Mouse (Mus musculus): ENCODE measurements at regions not wholly inside any gene's neighbourhood (a gene's known extent, or its start where the extent isn't known, plus 50 kb on each side); places are given as distances from the start of the nearest gene placed in this dataset.

DNA sequence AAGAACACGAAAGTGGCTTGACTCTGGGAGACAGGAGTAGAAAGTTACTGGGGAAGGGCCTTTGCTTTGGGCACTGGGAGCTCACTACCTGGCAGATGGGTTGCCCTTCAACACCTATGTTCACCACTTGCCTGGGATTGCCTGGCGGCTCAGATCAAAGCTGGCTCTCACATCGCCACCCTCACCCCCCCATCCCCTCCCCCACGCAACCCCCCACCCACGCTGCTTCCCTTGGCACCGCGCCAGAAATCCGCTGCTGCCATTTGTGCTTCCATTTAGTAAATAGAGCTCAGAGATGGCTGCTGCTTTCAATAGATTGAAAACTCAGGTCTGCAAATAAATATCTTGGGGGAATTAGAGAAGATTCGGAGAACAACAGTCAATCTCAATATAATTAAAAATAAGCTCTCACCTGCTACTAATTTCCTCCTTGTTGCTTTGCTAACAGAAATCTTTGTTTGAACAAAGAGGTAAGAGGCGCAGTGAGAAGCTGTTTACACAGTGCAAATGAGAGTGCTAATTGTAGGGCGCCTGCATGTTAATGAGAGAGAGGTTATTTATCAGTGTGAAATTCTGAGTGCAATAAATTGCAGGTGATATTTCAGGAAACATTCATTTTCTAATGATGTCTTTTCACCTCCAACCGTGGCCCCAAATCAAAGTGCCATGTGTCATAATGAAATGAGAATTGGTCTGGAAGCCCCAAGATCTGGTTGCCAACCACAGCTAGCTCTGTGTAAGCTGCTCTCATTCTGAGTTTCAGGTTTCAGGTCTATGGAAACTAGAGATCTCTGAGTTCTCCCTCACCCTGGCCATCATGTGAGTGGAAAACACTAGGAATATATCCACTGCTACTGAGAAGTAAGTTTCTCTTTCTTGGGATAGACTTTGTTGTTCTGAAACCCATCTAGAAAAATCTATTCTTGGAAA is 198.3 kb upstream of the Nr4a3 start:
- no peak for ATAC-seq (ENCODE audit: insufficient number of reproducible peaks, low FRiP score, low TSS enrichment)

- no peak for ATAC-seq (ENCODE audit: insufficient number of reproducible peaks, low FRiP score, low TSS enrichment)
Measured at GRCm38 (mm10) chr4:47861151-47861550, 183.8 kb upstream of the Nr4a3 start.

DNA sequence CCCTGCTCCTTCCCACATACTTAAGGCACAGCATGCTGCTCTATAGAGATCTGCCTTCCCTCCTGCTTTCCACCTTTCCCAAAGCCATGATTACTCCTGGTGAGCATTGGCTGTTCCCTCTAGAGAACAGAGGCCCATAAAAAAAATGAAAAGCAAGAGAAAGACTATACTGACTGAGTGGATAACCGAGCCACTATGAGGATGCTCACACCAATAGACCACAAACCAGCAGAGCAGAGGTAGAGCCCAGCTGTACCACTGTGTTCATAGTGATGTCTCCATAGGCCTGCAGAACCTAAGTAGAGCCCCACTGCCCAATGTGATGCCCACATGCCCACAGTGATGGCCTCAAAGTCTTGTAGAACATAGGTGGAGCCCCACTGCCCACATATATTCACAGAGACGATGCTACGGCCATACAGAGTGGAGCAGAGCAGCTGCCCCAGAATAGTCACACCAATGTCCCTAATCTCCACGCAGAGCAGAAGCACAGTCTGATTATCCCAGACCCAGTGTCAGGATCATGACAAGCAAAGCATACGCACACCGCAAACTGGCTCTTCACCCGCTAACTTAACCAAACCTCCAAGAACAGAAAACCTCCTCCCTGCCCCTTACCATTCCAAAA is 174.8 kb upstream of the Nr4a3 start:
- ATAC-seq (ENCODE audit: insufficient number of reproducible peaks, low FRiP score, low TSS enrichment) = no peak

DNA sequence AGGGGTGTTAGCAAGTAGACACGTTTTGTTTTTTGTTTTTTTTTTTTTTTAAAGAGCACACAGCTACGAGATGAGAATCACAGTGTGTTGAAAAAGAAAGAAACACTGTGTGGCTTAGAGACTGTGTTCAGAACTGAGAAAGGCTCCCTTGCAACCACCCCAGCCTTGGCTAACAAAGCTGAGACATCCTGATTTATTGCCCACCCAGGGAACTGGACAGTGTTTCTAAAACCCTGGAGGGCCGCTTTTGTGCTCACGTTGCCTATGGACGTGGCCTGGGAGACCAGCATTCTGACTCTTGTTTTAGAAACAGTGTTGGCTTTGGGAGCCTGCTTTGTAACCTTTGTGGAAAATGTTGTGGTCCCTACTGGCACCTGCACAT is 174.3 kb upstream of the Nr4a3 start:
- no peak for ATAC-seq (ENCODE audit: insufficient number of reproducible peaks, low FRiP score, low TSS enrichment)

GRCm38 (mm10) chr4:47881560-47881959 is 163.4 kb upstream of the Nr4a3 start:
- ATAC-seq (ENCODE audit: insufficient number of reproducible peaks, low FRiP score, low TSS enrichment) = peak; percentile 90

- ATAC-seq (ENCODE audit: insufficient number of reproducible peaks, low FRiP score, low TSS enrichment) = peak; percentile 32; the same call in 1 of the 2 replicates
Measured at GRCm38 (mm10) chr4:47882076-47882475, 162.9 kb upstream of the Nr4a3 start.

DNA sequence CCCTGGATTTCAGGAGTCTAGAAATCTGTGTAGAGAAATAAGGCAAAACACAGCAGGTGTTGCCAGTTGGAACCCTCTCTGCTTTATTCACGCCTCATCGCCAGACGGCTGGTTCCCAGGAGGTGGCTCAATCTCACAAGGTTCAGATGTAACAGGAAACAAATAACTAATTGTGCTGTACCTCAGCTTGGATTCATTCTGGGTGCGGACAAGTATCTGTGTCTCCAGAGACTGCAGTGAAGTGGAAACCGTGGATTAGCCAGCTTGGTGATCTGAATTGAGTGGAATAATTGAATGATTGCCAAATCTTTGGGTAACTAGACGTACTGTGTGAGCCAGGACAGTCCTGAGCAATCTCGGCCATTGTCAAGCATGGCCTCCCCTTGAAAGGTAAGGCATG is 145.4 kb upstream of the Nr4a3 start:
- ATAC-seq (ENCODE audit: insufficient number of reproducible peaks, low FRiP score, low TSS enrichment) = peak; percentile 88

- ATAC-seq (ENCODE audit: insufficient number of reproducible peaks, low FRiP score, low TSS enrichment) = no peak
Measured at GRCm38 (mm10) chr4:47902749-47903148, 142.2 kb upstream of the Nr4a3 start.

DNA sequence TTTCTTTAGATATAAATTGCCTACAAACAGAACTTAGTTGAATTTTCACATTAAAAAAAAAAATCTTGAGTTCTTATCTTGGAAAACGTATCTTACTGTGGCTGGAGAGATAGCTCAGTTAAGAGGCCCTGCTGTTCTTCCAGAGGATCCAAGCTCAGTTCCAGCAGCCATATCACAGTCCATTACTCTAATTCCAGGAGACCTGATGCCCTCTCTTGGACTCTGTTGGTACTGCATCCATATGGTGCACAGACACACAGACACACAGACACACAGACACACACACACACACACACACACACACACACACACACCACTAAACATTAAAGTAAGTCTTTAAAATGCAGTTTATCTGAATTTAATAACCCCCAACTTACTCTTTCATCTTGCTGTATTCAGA is 132.7 kb upstream of the Nr4a3 start:
- no peak for ATAC-seq (ENCODE audit: insufficient number of reproducible peaks, low FRiP score, low TSS enrichment)

DNA sequence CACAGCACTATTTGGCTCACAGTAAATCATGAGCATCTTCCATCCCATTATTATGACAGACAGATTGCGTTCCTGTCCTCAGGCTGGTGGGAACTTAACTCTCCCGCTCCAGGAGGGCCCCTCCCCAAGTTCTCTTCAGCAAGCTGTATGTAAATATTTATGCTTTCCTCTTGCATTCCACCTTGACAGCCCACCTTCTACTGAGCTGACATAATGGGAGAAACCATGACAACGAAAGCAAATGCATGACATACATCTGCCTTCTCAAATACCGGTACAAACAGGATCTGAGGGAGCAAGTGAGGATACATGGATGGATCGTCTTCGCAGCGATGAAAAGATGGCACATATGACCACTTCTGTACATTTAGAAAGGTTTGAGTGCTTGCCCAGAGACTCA is 125.4 kb upstream of the Nr4a3 start:
- ATAC-seq (ENCODE audit: insufficient number of reproducible peaks, low FRiP score, low TSS enrichment) = no peak

GRCm38 (mm10) chr4:47931464-47931863 is 113.5 kb upstream of the Nr4a3 start:
- ATAC-seq (ENCODE audit: insufficient number of reproducible peaks, low FRiP score, low TSS enrichment) = no peak

GRCm38 (mm10) chr4:47933526-47933925 is 111.4 kb upstream of the Nr4a3 start:
- ATAC-seq (ENCODE audit: insufficient number of reproducible peaks, low FRiP score, low TSS enrichment) = no peak

- ATAC-seq (ENCODE audit: insufficient number of reproducible peaks, low FRiP score, low TSS enrichment) = no peak
Measured at GRCm38 (mm10) chr4:47935547-47935946, 109.4 kb upstream of the Nr4a3 start.

GRCm38 (mm10) chr4:47936470-47937125 is 108.4 kb upstream of the Nr4a3 start:
- ATAC-seq (ENCODE audit: insufficient number of reproducible peaks, low FRiP score, low TSS enrichment) = no peak

DNA sequence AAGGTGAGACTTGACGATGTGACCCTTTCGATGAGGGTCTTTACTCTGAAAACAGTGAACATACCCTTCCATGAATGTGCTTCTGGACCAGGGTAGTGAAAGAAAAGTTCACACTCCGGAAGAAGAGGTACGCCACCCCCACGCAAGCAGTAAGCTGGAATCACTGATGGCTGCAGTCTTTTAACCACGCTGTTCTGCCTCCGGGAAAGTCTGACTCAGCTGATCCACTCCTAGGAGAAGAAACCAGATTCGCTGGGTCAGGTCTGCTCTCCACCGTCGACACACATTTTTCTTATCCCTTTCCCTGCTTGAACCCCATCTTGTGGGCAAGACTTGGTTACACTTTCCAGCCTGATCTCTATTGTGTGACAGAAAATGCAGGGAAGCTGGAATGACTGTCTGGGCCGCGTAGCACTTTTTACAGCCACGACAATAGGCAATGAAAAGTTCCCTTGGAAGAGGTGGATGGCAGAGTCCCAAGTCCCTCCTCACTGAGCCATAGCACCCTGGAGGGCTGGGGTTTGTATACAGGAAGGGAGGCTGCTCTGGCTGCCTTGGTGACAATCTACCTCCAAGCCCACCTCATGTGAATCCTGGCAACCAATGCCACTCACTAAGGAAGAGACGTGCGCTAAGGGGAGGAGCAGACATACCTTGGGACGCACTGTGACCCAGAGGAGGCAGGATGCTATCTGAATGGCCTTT is 96.9 kb upstream of the Nr4a3 start:
- ATAC-seq (ENCODE audit: insufficient number of reproducible peaks, low FRiP score, low TSS enrichment) = no peak

- ATAC-seq (ENCODE audit: insufficient number of reproducible peaks, low FRiP score, low TSS enrichment) = no peak
Measured at GRCm38 (mm10) chr4:47948789-47949188, 96.2 kb upstream of the Nr4a3 start.

- ATAC-seq (ENCODE audit: insufficient number of reproducible peaks, low FRiP score, low TSS enrichment) = no peak
Measured at GRCm38 (mm10) chr4:47954576-47955305, 90.2 kb upstream of the Nr4a3 start.

DNA sequence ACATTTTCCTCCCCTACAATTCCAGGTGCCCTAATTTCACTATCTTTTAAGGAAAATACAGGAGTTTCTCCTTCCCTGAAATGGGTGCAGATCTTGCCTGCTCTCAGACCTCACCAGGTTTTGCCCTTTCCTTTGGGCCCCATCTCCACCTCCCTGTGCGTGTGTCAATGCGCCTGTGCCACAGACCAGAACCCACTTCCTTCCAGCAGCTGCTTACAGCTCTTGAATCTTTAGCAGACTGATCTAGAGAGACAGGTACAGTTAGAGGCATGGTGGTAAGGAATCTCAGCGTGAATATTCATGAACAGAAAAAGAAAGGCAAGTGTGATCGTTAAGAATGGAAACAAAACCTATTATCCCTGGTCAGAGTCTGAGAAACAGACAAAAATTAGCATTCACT is 80.3 kb upstream of the Nr4a3 start:
- no peak for ATAC-seq (ENCODE audit: insufficient number of reproducible peaks, low FRiP score, low TSS enrichment)

- no peak for ATAC-seq (ENCODE audit: insufficient number of reproducible peaks, low FRiP score, low TSS enrichment)
Measured at GRCm38 (mm10) chr4:47971861-47972260, 73.1 kb upstream of the Nr4a3 start.

All from cerebellum, adult (tissue).